ENCODE assay signal across 8 mouse cellular contexts in the genomic region with DNA sequence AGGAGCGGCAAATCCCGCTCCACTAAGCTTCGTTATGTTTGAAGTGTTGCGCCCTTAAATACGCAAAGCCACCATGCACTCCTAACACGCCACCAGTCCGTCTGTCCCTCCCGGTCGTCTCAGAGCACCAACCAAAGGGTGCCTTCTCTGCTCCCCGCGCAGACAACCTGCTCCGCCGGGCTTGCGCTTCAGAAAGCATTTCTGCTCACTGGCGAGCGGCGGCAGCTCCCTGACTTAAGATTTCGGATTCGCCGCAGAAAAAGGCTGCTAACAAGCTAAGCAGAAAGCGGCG. TPM values are rescaled to one million over a fixed set of nuclear protein-coding genes. Genes with fewer than 3 reads are reported as not detected.
DNase-seq lines count a peak whose midpoint lies in the region; ATAC-seq and TF ChIP-seq lines count a peak whose summit lies in the region.

No protein-coding gene starts in this region.

- no peak for TF ChIP-seq CTCF in layer of hippocampus, adult 2 months (conservative IDR thresholded peaks at IDR 0.05)

- WGBS in hindbrain, embryonic 13.5 days, result under 1% methylated on average over 22 of the region's 22 CpGs
- under 1% methylated on average over 22 of the region's 22 CpGs for WGBS in midbrain, embryonic 16.5 days

- DNase-seq in layer of hippocampus, adult 2 months (ENCODE audit: low spot score in 2 of 2), result no peak
- no peak for DNase-seq in layer of hippocampus, adult 18-20 months (ENCODE audit: low spot score in 2 of 2)
- peak; percentile 45 for DNase-seq in brain, adult 2 months (ENCODE audit: low read depth, low spot score)
- no peak for DNase-seq in thymus, adult 18-20 months
- no peak for DNase-seq in cerebellum, postnatal 4 days (ENCODE audit: low spot score in 2 of 2)
- no peak for DNase-seq in left cerebral cortex, adult 11 months (ENCODE audit: low spot score)

- no peaks in the 10 kb centered on the region for H3K27me3 ChIP-seq in hindbrain, embryonic 13.5 days
- H3K27me3 ChIP-seq in midbrain, embryonic 16.5 days (ENCODE audit: control insufficient read depth, insufficient read depth, low read depth, low read length), result no peaks in the 10 kb centered on the region

- H3K4me3 ChIP-seq in layer of hippocampus, adult 2 months, result peak overlapping the region; percentile 95
- peak overlapping the region; percentile 96 for H3K4me3 ChIP-seq in hindbrain, embryonic 13.5 days
- peak overlapping the region; percentile 97 for H3K4me3 ChIP-seq in midbrain, embryonic 16.5 days (ENCODE audit: low read depth, low read length)

- H3K4me1 ChIP-seq in hindbrain, embryonic 13.5 days (replicated peaks), result peaks cover 29% of the 10 kb centered on the region
- H3K4me1 ChIP-seq in midbrain, embryonic 16.5 days (ENCODE audit: control insufficient read depth, insufficient read depth, low read length), result peaks cover 17% of the 10 kb centered on the region

- peaks cover 43% of the 10 kb centered on the region for H3K36me3 ChIP-seq in hindbrain, embryonic 13.5 days
- peaks cover 18% of the 10 kb centered on the region for H3K36me3 ChIP-seq in midbrain, embryonic 16.5 days (ENCODE audit: control insufficient read depth, insufficient read depth, low read length)

- H3K9ac ChIP-seq in hindbrain, embryonic 13.5 days, result peak overlapping the region; percentile 99
- peak overlapping the region; percentile 96 for H3K9ac ChIP-seq in midbrain, embryonic 16.5 days (ENCODE audit: low read depth, low read length)

- peak overlapping the region; percentile 88 for H3K4me2 ChIP-seq in hindbrain, embryonic 13.5 days
- peak overlapping the region; percentile 69 for H3K4me2 ChIP-seq in midbrain, embryonic 16.5 days (ENCODE audit: low read length)

- ATAC-seq in hindbrain, embryonic 13.5 days (ENCODE audit: low FRiP score), result 0 out of 2 replicates have a peak, but pooled peaks have one; percentile 19
- ATAC-seq in midbrain, embryonic 16.5 days, result no peak

- peak overlapping the region; percentile 99 for H3K27ac ChIP-seq in layer of hippocampus, adult 2 months
- H3K27ac ChIP-seq in hindbrain, embryonic 13.5 days, result peak overlapping the region; percentile 98
- peak overlapping the region; percentile 95 for H3K27ac ChIP-seq in midbrain, embryonic 16.5 days (ENCODE audit: low read length)

- no peaks in the 10 kb centered on the region for H3K9me3 ChIP-seq in hindbrain, embryonic 13.5 days
- no peaks in the 10 kb centered on the region for H3K9me3 ChIP-seq in midbrain, embryonic 16.5 days (replicated peaks; ENCODE audit: control insufficient read depth, low read length, poor library complexity, severe bottlenecking)

RNA-seq across cellular contexts. Expression of a gene that starts 0.4 kb away (rescaled TPM):
- 100 to 1,000 TPM; 488 to 493 TPM for total RNA-seq in layer of hippocampus, adult 2 months (2021)
- total RNA-seq in layer of hippocampus, adult 18-20 months (2021), result 100 to 1,000 TPM; 497 to 528 TPM
- 1,291 and 1,358 TPM in 2 replicates for polyA plus RNA-seq in hindbrain, embryonic 13.5 days (2015; fragmentation: Nextera tagmentation; extraction: Ambion mirVana)
- polyA plus RNA-seq in midbrain, embryonic 16.5 days (2015; fragmentation: Nextera tagmentation; extraction: Ambion mirVana), result 855 and 922 TPM in 2 replicates

RNA-seq across cellular contexts. Expression of a gene that starts 30.1 kb away (rescaled TPM):
- 1 to 10 TPM; 3.9 to 4.5 TPM for total RNA-seq in layer of hippocampus, adult 2 months (2021)
- total RNA-seq in layer of hippocampus, adult 18-20 months (2021), result 1 to 10 TPM; 3.2 to 4.0 TPM
- polyA plus RNA-seq in hindbrain, embryonic 13.5 days (2015; fragmentation: Nextera tagmentation; extraction: Ambion mirVana), result 3.0 and 3.4 TPM in 2 replicates
- polyA plus RNA-seq in midbrain, embryonic 16.5 days (2015; fragmentation: Nextera tagmentation; extraction: Ambion mirVana), result 3.1 and 3.2 TPM in 2 replicates

RNA-seq across cellular contexts. Expression of a gene that starts 33.8 kb away (rescaled TPM):
- 1 to 10 TPM; 3.2 to 4.0 TPM for total RNA-seq in layer of hippocampus, adult 2 months (2021)
- total RNA-seq in layer of hippocampus, adult 18-20 months (2021), result 1 to 10 TPM; 2.7 to 2.8 TPM
- 14.8 and 15.0 TPM in 2 replicates for polyA plus RNA-seq in hindbrain, embryonic 13.5 days (2015; fragmentation: Nextera tagmentation; extraction: Ambion mirVana)
- 9.8 and 10.3 TPM in 2 replicates for polyA plus RNA-seq in midbrain, embryonic 16.5 days (2015; fragmentation: Nextera tagmentation; extraction: Ambion mirVana)

RNA-seq across cellular contexts. Expression of a gene that starts 45.0 kb away (rescaled TPM):
- total RNA-seq in layer of hippocampus, adult 2 months (2021), result 1 to 10 TPM; 6.3 to 6.8 TPM
- 1 to 10 TPM; 5.8 to 7.2 TPM for total RNA-seq in layer of hippocampus, adult 18-20 months (2021)
- polyA plus RNA-seq in hindbrain, embryonic 13.5 days (2015; fragmentation: Nextera tagmentation; extraction: Ambion mirVana), result 10.7 and 13.3 TPM in 2 replicates
- polyA plus RNA-seq in midbrain, embryonic 16.5 days (2015; fragmentation: Nextera tagmentation; extraction: Ambion mirVana), result 8.9 and 10.1 TPM in 2 replicates

RNA-seq across cellular contexts. Expression of a gene that starts 45.1 kb away (rescaled TPM):
- total RNA-seq in layer of hippocampus, adult 2 months (2021), result 10 to 100 TPM; 30.3 TPM
- 10 to 100 TPM; 26.4 to 33.5 TPM for total RNA-seq in layer of hippocampus, adult 18-20 months (2021)
- 25.3 and 27.7 TPM in 2 replicates for polyA plus RNA-seq in hindbrain, embryonic 13.5 days (2015; fragmentation: Nextera tagmentation; extraction: Ambion mirVana)
- polyA plus RNA-seq in midbrain, embryonic 16.5 days (2015; fragmentation: Nextera tagmentation; extraction: Ambion mirVana), result 35.2 and 36.8 TPM in 2 replicates
